Mouse (Mus musculus): ENCODE results near the gene Prex1. TPM values are rescaled to one million over a fixed set of nuclear protein-coding genes. Genes with fewer than 3 reads are reported as not detected.
A peak's percentile ranks its signal among the peaks of the same experiment; 100 is the strongest.
"Not testable (repeated sequence)": the region's sequence is repeated elsewhere in the genome, so short reads cannot be mapped to it uniquely, and the experiment has no call there.

The Prex1 gene
- total RNA-seq (2021): 10 to 100 TPM; 14.2 to 17.1 TPM
- long read RNA-seq, experiment 1, partial matches to known transcripts: 4 of 7 reads
- long read RNA-seq, experiment 1, other reads (novel, unspliced or antisense): 2 of 7 reads
- long read RNA-seq, experiment 2, full-length matches to known transcripts: 2 of 7 reads
- long read RNA-seq, experiment 2, partial matches to known transcripts: 5 of 7 reads
- long read RNA-seq, experiment 2, other reads (novel, unspliced or antisense): 0 of 7 reads

DNA sequence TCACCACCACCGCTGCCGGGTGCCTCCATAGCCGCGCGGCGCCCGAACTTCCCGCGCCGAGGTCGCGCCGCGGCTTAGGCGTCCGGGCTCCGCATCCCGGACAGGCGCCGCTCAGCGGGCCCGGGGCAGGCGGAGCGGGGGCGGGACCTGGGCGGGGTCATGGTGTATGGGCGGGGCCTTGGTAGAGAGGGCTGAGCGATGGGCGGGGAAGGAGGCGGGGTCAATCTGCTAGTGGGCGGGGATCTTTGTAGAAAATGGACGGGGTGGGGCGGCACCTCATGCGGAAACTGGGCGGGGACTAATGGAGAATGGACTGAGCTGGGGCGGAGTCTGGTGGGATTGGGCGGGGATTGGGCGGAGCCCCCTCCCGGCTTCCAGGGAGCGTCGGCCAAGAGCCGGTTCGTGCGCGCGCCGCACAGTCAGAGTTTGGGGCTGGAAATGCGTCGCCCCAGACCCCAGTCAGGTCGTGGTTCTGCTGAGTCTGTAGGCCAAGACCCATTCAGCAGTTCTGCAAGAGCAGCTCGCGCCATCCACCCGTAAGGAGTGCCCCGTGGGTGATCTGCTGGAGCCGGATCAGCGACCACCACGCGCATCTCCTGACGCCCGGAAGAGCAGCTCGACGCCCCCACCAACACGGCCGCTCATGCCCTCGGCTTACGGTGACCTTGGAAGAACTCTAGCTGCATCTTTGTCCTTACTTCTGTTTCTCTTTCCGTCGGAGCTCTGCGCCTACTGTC is at the start of gene Prex1:
Gene Prex1 (minus strand): TSS at position 143 of the 737 bp plus-strand sequence.
- DNase-seq: peak; percentile 100

DNA sequence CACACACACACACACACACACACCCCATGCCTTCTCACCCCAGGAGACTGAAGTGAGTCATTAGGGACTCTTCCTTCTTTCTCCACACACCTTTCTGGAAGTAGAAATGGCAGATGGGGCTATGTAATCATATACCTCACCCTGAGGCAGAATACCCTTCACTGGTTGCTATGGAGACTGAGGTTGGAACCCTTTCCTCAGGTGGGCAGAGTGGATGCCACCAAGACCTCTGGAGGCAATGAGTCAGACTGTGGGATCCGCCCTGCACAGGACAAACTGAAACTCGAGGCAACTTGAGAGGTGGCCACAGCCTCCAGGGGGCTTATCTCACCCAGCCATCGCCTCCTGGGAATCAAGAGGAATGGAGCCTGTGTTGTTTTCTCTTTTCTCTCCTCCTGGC is 44.3 kb upstream of the Prex1 start:
- no peak for DNase-seq

DNA sequence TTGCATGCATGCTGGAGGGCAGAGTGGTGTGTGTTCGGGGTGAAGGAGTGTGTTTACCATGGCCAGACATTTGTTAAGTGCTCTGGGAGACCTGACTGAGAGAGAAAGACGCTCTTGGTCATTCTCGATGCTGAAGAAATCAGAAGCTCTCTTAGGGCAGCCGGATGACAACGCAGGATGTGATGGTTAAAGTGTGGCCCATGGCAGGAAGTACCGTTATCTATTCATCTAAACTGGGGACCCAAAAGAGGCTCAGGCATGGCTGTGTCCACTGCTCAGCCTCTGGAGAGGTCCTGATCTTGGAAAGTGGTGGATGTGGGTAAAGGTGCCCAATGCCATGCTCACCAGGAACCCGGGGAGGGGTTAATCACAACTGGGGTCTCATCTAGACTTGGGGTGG is 41.1 kb upstream of the Prex1 start:
- no peak for DNase-seq

DNA sequence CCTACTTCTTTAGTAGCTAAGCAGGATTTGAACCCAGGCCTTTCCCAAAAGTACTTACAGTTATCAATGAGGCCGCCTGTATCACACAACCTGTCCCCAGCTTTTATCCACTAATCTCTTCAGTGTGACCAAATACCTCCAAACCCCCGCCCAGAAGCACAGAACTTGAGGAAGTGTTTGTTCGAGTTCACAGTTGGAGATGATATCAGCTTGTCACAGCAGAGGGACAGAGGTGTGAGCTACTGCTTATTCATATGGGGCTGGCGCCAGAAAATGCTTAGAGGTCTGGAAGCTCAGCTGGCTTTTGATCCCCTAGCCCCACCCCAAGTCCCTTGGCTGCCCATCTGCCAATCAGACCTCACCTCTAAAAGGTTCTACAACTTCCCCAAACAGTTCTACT is 40.6 kb upstream of the Prex1 start:
- no peak for DNase-seq

DNA sequence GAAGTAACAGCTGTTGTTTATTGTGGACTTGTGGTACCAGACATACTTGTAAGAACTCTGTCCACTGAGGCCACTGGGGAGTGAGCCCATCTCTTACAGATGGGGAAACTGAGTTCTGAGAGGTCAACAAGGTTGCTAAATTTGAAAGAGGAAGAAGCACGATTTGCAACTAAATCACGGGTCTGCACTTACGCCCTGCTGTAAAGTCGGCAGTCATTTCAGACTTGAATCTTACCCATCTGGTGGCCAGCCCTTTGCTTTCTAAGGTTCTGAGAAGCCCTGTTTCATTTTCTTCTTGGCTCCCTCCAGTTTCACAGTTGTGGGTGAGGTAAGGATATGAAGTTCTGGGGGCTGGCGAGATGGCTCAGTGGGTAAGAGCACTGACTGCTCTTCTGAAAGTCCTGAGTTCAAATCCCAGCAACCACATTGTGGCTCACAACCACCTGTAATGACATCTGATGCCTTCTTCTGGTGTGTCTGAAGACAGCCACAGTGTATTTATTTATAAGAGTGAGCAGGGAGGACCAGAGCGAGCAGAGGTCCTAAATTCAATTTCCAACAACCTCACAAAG is 37.1 kb upstream of the Prex1 start:
- DNase-seq: no peak

DNA sequence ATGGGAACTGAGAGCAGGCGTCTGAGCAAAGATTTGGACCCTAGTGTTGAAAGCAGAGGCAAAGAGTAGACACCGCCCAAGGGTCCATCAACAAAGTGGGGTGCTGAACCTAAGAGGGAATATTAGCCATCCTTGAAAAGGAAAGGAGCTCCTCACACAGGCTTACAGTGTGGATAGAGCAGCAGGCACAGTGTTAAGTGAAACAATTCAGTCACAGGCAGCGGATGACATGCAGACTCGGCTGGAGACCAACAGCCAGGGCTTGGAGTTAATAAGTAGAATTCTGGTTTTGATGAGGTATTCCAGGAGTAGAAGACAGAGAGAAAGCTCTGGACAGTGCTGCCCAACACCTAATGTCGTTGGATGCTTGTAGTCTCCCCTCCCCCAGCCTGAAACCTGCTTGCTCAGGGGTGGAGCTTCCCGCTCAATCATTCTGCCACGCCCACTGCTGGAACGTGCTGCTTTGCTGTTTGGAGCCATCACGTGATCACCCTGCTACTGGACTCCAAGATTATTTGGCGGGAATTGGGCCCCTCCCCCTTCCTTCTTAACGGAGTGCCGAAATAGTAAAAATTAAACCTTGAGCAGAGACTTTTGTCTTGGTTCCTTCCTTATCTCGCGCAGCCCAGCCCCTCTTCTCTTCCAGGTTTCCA is 32.8 kb upstream of the Prex1 start:
- not testable (repeated sequence) for DNase-seq

DNA sequence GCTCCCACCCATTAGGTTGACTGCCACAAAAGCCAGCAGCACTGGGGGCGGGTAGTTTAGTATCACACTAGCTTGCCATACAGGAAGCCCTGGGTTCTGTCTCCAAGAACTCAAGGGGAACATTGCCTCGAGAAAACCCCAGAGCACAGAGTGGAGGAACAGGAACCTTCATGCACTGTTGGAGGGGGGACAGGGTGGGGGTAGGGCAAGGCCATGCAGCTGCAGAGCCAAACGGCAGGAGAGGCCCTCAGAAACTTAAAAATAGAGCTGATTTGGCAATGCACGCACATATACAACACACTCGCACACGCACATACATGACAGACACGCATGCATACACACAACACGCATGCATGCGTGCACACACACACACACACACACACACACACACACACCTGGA is 32.2 kb upstream of the Prex1 start:
- no peak for DNase-seq

DNA sequence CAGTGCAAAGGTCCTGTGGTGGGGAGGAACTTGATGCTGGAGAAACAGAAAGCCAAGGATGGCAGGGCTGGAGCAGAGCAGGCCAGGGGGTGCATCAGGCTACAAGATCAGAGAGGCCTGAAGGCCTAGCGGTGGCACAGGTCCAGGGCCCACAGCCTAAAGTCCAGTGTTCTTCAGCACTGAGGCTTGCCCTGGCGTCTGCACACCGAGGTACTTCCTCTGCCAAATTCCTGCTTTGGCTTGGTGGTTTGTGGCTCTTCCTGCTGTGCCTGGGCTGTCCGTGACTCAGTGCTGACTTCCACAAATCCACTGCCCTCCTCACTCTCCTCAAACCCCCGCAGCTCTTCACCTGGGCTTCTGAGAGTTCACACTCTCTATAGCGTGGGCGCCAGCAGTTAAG is 30.8 kb upstream of the Prex1 start:
- DNase-seq: no peak

DNA sequence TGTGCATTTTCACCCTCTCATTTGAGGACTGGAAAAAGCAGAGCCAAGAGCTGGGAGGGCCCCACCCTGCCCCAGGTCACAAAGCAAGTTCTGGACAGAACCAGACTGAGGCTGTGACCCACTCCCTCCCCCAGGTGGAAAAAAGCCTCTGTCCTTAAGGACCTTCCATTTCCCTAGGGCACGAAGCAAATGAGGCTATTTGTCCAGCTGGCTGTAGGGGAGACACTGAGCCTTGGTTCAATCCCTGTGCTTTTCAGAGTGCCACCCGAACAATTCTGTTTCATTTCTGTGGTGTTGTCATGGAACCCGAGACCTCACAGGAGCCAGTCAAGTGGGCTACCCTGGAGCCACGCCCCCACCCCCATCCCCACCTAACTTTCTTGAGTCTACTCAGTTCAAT is 29.9 kb upstream of the Prex1 start:
- DNase-seq: no peak

DNA sequence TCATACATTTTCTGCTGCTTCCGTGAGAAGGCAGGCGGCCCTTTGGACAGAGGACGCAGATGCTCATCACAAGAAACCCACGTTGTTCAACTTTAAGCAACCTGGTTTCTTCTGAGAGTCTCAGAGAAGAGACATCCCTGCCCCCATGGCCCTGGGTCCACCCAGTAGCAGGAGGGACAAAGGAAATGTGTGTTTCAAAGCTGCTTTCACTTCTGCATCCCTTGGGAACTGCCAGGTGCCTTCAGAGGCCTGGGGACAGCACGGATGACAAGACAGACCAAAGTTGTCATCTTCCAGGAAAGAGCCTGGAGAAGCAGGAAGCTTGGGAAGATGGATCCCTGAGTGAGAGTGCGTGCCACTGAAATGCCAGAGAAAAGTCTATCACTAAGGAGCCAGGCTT is 27.8 kb upstream of the Prex1 start:
- no peak for DNase-seq

DNA sequence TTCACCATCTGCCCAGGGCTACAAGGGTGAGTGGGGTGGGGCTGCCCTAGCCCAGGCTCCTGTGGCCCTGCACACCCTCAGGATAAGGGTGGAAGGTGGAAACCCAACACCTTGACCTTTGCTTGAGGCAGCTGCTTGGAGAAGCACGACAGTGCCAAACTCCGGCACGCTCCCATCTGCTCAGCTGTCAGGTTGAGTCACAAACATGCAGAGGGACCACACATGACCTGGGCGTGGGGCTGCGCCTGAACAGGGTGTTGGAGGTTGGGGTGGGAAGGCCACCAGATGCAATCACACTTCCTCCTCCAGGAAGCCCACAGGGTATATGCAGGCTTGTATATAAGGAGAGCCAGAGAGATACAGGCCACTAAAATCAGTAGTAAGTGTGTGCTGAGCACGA is 26.8 kb upstream of the Prex1 start:
- DNase-seq: no peak

DNA sequence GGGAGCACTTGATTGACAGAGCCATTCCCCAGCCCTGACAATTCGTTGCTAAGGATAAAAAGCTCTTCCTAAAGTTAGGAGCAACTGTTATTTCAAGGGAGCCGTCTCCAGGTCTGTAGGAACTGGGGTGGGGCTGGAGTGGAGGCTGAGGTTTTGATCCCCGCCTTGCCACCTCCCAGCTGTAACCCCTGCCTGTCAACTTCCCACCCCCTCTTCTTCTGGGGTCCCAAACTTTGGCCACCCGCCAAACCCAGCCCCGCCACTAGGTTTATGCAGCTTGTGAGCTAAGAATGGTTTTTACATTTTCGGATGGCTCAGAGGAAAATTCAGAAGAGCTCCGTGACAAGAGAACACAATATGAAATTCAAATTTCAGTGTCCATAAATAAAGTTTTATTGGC is 23.7 kb upstream of the Prex1 start:
- DNase-seq: no peak

DNA sequence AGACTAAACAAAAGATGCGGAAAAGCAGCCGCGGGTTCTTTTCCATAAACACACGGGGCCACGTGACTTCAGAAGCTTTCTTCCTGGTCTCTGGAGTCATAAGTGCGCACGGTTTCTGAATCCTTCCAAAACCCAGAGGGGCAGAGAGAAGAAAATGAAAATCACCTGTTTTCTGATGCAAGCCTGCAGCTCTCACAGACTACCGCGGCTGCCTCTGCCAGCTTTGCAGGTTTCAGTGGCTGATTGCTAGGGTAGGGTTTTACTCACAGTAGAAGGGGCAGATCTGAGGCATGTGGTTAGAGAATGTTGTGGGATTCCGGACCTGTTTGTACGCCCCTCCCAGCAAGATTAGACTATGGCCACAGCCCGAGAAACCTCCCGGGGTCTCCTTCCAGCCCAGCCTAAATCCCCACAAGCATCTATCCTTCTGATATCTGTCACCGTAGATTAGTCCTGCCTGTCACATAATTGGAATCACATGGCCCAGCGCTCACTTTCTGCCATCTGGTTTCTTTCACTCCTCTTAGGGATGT is 21.9 kb upstream of the Prex1 start:
- DNase-seq: no peak

DNA sequence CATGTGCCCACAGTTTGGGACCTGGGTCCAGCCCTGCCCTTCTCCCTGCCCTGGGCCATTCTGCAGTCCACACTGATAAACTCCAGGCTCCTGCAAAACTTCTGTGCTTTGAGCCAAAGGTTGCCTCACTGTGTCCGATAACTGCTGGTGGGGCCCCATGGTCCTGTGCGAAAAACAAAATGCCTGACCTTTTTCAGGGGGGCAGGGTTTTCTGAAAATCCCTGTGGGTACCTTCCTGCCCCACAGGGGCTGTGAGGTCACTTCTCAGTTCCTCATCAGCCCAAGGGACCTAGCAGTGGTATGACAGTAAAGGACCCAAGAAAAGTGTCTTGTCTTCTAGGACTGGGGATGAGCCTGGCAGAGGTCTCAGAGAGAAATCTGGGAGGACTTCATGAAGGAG is 19.2 kb upstream of the Prex1 start:
- no peak for DNase-seq

DNA sequence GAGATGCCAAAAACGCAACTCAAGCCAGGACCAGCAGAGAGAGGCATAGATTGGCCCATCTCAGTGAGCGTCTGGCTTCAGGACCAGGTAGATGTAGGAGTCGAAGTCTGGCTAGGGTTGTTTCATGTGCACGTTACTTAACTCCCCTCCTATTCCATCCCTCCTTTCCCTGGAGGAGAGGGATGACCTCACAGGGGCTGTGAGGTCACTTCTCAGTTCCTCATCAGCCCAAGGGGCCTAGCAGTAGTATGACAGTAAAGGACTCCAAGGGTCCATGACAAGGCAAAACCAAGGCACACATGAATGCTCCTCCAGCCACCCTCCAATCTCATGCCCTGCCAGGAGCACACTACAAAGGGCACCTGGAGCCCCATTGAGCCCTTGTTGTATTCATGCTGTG is 18.5 kb upstream of the Prex1 start:
- no peak for DNase-seq

DNA sequence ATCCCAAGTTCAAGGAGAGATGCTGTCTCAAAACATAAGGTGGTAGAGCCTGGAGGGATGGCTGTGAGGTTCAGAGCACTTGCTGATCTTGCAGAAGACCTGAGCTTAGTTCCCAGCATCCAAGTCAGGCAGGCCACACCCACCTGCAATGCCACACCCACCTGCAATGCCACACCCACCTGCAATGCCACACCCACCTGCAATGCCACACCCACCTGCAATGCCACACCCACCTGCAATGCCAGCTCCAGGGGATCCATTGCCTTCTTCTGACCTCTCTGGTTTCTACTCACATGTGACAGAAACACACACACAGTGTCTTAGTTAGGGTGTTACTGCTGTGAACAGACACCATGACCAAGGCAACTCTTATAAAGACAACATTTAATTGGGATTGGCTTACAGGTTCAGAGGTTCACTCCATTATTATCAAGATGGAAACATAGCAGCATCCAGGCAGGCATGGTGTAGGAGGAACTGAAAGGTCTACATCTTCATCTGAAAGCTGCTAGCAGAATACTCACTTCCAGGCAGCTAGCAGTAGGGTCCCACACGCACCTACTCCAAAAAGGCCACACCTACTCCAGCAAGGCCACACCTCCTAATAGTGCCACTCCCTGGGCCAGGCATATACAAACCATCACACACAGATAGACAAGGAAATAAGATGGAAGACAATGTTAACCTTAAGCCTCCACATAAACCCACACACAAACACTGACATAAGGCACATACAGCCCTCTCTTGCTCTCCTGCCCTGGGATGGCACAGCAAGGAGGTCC is 17.7 kb upstream of the Prex1 start:
- DNase-seq: not testable (repeated sequence)

DNA sequence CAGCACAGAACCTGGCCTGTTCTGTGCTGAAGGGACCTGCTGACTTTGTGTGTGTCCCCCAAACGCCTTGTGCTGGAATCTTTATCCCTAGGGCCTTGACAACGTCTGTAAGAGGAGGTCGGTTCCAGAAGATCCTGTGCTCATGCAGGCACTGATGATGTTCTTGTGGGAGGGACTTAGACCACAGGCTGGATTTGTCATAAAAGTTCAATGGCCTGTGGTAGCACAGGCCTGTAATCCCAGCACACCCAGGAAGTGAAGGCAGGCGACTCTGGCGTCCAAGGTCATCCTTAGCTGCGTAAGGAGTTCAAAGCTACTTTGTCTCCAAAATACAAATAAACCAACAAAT is 16.9 kb upstream of the Prex1 start:
- DNase-seq: no peak

DNA sequence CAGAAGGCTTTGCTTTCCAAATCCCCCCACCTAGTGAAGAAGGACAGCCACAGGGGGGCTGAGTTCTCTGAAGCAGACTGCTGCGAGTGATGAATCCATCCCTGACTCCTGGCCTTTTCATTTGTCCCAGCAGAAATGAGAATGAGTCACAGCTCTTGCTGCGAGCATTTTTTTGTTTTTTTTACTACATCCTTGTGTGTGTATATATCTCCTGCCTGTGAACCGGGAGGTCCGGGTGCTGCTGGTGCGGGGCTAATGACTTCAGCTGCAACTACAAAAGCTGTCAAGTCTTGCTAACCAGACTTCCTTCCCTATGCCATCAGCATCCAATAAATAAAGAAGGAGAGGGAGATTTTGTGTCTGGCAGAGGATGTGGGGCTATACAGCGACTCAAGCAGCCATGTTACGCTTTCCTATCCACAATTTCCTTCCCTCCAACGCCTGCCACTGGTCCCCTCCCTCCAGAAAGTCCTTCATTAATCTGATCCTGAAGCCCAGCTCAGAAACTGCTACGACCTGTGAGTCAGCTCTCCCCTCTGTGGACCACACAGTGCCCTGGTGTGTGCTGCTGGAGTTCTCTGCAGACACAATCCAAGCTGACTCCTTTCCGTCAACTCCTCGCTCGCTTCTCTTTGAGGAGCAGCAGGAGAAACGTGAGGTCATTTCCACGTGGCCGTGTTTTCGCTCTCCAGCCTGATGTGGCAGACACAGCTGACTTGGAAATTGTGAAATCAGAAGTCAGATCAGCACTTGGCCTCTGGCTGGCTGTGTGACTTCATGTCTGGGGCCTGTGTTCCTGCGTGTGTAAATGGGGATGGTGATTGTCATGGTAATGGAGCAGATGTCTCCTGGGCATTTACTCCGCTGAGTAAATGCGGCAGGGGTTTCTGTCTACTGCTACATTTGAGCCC is 16.3 kb upstream of the Prex1 start:
- DNase-seq: peak; percentile 62

DNA sequence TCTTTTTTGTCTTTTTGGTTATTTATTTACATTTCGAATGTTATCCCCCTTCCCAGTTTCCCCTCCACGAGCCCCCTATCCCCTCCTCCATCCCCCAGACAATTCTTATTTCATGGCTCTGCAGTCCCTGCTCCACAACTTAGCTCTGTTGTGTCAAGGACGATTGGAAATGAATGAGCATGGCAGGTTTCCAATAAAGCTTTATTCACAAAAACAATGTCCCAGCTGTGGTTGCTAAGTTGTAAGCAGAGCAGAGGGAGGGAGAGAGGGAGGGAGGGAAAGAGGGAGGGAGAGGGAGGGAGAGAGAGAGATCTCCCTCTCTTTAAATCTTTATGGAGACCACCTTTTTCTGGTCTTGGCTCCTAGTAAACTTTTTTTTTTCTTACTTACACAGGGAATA is 15.4 kb upstream of the Prex1 start:
- no peak for DNase-seq

DNA sequence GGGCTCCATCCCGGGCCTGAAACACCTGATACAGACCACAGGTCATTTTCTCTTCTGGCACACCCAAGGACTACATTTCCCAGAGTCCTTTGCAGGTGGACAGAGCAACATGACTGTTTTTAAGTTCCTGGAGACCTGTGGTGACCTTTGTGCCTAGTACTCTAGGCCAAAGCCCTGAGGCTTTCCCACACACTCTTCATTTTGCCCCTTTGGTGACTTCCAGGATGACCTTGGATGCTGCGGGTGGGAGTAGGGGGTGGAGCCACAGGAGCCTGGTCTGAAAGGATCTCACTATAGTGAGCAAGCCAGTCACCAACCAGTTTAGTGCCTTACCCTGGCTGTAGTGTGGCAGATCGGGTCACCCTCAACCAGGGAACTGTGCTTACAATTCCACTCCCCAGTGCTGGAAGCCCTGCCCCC is 14.6 kb upstream of the Prex1 start:
- DNase-seq: peak; percentile 22

DNA sequence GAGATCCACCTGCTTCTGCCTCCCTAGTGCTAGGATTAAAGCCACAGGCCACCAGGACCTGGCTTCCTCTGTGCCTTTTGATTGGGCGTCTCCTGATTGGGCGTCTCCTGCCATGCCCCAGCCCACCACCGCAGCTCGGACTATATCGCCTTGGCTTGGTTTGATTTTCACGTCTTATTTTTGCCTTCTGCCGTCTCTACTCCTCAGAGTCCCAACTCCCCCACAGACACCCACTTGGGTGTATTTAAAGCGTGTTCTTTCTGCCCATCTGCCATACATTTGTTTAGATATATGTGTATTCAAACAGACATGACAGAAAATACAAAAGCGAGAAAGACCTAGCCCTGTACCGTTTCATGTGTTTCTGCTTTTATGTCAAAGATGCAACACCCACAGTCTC is 14.2 kb upstream of the Prex1 start:
- no peak for DNase-seq

Data from adrenal gland, postnatal 10 days (tissue).